8 mouse cellular contexts compared by ENCODE assay signal in the genomic region with DNA sequence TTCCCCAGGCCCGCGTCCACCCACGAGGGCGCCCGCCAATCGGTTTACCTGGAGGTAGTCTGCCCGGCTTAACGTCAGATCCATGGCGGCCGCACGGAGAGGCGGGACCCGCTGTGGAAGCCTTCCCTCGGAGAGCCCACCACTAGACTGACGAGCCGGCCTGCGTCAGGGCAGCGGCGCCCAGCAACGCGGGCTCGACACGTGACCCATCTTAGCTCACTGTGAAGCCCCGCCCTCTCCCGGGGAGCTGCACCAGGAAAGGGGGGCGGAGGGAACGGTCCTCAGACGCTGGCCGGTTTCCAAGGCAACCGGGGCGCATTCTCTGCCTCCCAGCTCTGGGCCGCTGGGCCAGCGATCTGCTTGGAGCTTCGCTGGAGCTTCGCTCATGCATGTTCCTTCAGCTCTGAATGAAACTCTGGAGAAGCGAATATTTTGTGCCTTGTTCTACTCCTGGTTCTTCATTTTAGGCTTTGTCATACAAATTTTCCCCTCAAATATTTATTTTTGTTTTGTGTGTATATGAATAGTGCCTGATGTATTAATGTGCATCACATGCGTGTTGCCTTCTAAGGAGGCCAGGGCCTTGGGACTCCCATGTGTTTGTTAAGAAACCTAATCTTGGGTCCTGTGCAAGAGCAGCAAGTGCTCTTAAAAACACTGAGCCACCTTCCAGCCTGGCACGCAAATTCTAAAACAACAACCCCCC. TPM values are rescaled to one million over a fixed set of nuclear protein-coding genes. Genes with fewer than 3 reads are reported as not detected.
DNase-seq lines count a peak whose midpoint lies in the region; ATAC-seq lines count a peak whose summit lies in the region.

A gene (minus strand): TSS at position 276 of the 706 bp plus-strand sequence.

- peak; percentile 91 for DNase-seq in adrenal gland, adult 18-20 months (ENCODE audit: low spot score in 2 of 2)
- DNase-seq in embryo, embryonic 10.5 days (ENCODE audit: low spot score), result peak; percentile 100
- peak; percentile 93 for DNase-seq in gastrocnemius, postnatal 14 days
- DNase-seq in induced T-regulatory cell, adult 2 months (ENCODE audit: low read depth), result peak; percentile 89
- DNase-seq in left cerebral cortex, adult 8-10 months (ENCODE audit: low spot score in 2 of 2), result peak; percentile 80 to 96
- peak; percentile 97 for DNase-seq in right cerebral cortex, adult 18-20 months
- peak; percentile 71 for DNase-seq in urinary bladder, adult 2 months (ENCODE audit: low spot score)

- peak; percentile 99 for ATAC-seq in megakaryocyte, adult 5-6 weeks (ENCODE audit: poor library complexity, severe bottlenecking)

- intact Hi-C loops in gastrocnemius, postnatal 14 days (cut with DNase I; ENCODE audit: low total_unique reads), result no loop called here

RNA-seq across cellular contexts. Expression of the gene that starts here (rescaled TPM):
- total RNA-seq in adrenal gland, adult 18-20 months (2021), result 1 to 10 TPM; 6.7 to 7.7 TPM
- total RNA-seq in gastrocnemius, postnatal 14 days (2021), result 1 to 10 TPM; 4.9 to 5.0 TPM
- total RNA-seq in left cerebral cortex, adult 8-10 months (2022), result 10 to 100 TPM; 15.3 to 18.1 (median 17.0) TPM
- total RNA-seq in megakaryocyte, adult 5-6 weeks (2015), result 1.0 and 1.2 TPM in 2 replicates
- 4.8 TPM in 2 replicates for total RNA-seq in megakaryocyte, adult 5-6 weeks (2017)
- polyA plus RNA-seq in urinary bladder, adult 2 months (2012; rRNA removed), result 7.9 and 8.2 TPM in 2 replicates

Comparison
In these comparisons a context has a peak if more than half of its experiments do, and no peak if none do; other contexts are left out.
1. Peak in every context shown above with its lines: DNase-seq and ATAC-seq.